Mouse (Mus musculus) stomach, postnatal 0 days (tissue): ENCODE results near the gene Oaz2. TPM values are rescaled to one million over a fixed set of nuclear protein-coding genes. Genes with fewer than 3 reads are reported as not detected.

ENCODE experiments used
- ATAC-seq: fragments of 200-750 bp; cut with Nextera tagmentation; 2 replicates; pipeline ENCODE4 v1.8.0; 2017; ENCODE audit not compliant: low FRiP score, low TSS enrichment
- DNase-seq: peaks from one replicate; pipeline ENCODE4 v3.0.0-alpha.2; 2016; ENCODE audit warnings: low spot score
- H3K27ac ChIP-seq: fragments of 300-500 bp; sonication (generic); replicated peaks from 2 replicates; pipeline ENCODE4 v1.5.1; 2014; ENCODE audit warnings: mild to moderate bottlenecking, control low read depth
- H3K27me3 ChIP-seq: fragments of 300-500 bp; sonication (generic); 2 replicates; pipeline ENCODE4 v1.6.1; 2014; ENCODE audit warnings: low read length; ENCODE audit not compliant: control insufficient read depth, insufficient read depth
- H3K36me3 ChIP-seq: fragments of 300-500 bp; sonication (generic); 2 replicates; pipeline ENCODE4 v1.6.1; 2014; ENCODE audit warnings: low read length, mixed read lengths; ENCODE audit not compliant: control insufficient read depth, insufficient read depth
- H3K4me1 ChIP-seq: fragments of 300-500 bp; sonication (generic); replicated peaks from 2 replicates; pipeline ENCODE4 v1.6.1; 2014; ENCODE audit warnings: antibody characterized with exemption; ENCODE audit not compliant: control insufficient read depth, insufficient read depth
- H3K4me2 ChIP-seq: fragments of 300-500 bp; sonication (generic); replicated peaks from 2 replicates; pipeline ENCODE4 v1.6.1; 2014; ENCODE audit warnings: low read depth, mild to moderate bottlenecking, control low read depth, moderate library complexity
- H3K4me3 ChIP-seq: fragments of 300-500 bp; sonication (generic); 2 replicates; pipeline ENCODE4 v1.5.1; 2014; ENCODE audit warnings: low read depth, low read length, control low read depth
- H3K9ac ChIP-seq: fragments of 300-500 bp; sonication (generic); 2 replicates; pipeline ENCODE4 v1.6.1; 2014; ENCODE audit warnings: mild to moderate bottlenecking, low read length, control low read depth, mixed read lengths
- H3K9me3 ChIP-seq: fragments of 300-500 bp; sonication (generic); 2 replicates; pipeline ENCODE4 v1.6.1; 2016; ENCODE audit warnings: low read length; ENCODE audit not compliant: control insufficient read depth
- CTCF ChIP-seq: IDR thresholded peaks from 2 replicates; pipeline ENCODE4 v1.5.1; 2016; ENCODE audit warnings: antibody characterized with exemption, low read depth, mild to moderate bottlenecking, moderate library complexity
- EP300 ChIP-seq: optimal IDR thresholded peaks from 2 replicates; pipeline ENCODE3; 2016; ENCODE audit warnings: antibody characterized with exemption
- WGBS: fragments of 180-500 bp; shearing (Covaris S2); extraction: QIAGEN DNeasy Blood & Tissue Kit; methylation state at CpG from one replicate; pipeline ENCODE4 v1.1.7; 2014; 5-methylcytosine and 5-hydroxymethylcytosine counted together
- polyA plus RNA-seq: library from polyadenylated mRNA; unstranded; fragments of >200 nt; fragmentation: Nextera tagmentation; extraction: Ambion mirVana; gene quantifications from 2 replicates; pipeline ENCODE4 v1.2.1, GENCODE M21; 2015

Gene Oaz2
- polyA plus RNA-seq, 1 experiment from 2014 or later = 138 TPM

- Histone ChIP-seq H3K27me3 (no peaks in the 10 kb centered on the region), H3K9me3 (no peaks in the 10 kb centered on the region), H3K9ac (no peak overlapping the region), H3K27ac (no peak overlapping the region), H3K36me3 (no peaks in the 10 kb centered on the region), H3K4me1 (no peaks in the 10 kb centered on the region; the same call in 1 of the 2 replicates), H3K4me2 (no peak overlapping the region), H3K4me3 (no peak overlapping the region)
- WGBS = 87% methylated on average over 5 of the region's 5 CpGs
- DNase-seq (no peak), ATAC-seq (no peak)
- TF ChIP-seq CTCF = no peak
- TF ChIP-seq EP300 = no peak
Measured at GRCm38 (mm10) chr9:65718195-65718594, 50.4 kb downstream of the Oaz2 start.

GRCm38 (mm10) chr9:65721161-65721566, 53.4 kb downstream of the Oaz2 start:
- Histone ChIP-seq H3K4me3 (no peak overlapping the region), H3K4me2 (0 out of 2 replicates have a peak overlapping the region, but pooled peaks have one; percentile 8), H3K9ac (no peak overlapping the region), H3K4me1 (no peaks in the 10 kb centered on the region; the same call in 1 of the 2 replicates), H3K36me3 (no peaks in the 10 kb centered on the region), H3K9me3 (no peaks in the 10 kb centered on the region), H3K27me3 (no peaks in the 10 kb centered on the region), H3K27ac (peak overlapping the region; percentile 40; the same call in 1 of the 2 replicates)
- no peak for ATAC-seq
- 34% methylated on average over 10 of the region's 10 CpGs for WGBS
- DNase-seq = no peak
- TF ChIP-seq CTCF = no peak
- no peak for TF ChIP-seq EP300

- peak overlapping the region; percentile 61 for H3K27ac ChIP-seq
- WGBS = 45% methylated on average over 8 of the region's 8 CpGs
- TF ChIP-seq CTCF (no peak), EP300 (no peak)
Measured at GRCm38 (mm10) chr9:65724471-65725290, 56.9 kb downstream of the Oaz2 start.

DNA sequence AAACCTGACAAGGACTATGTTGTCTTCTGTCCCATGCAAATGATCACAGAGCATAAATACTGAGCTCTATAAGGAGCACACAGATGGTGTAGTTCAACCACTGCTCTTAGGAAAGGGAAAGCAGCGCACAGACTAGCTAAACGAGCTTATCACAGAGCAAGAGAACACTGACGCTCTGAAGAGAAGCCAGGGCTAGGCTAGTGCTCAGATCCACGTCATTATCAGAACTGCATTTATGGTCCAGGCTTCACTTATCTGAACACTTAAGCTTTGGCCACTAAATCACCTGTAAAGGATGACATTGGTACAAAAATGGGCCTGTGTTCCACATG, 57.5 kb downstream of the Oaz2 start:
- peak overlapping the region; percentile 61 for H3K27ac ChIP-seq
- no peaks in the 10 kb centered on the region for H3K36me3 ChIP-seq
- TF ChIP-seq EP300 (no peak), CTCF (no peak)
- WGBS = 33% methylated on average over 4 of the region's 4 CpGs
- ATAC-seq (no peak), DNase-seq (no peak)
- no peaks in the 10 kb centered on the region; the same call in 1 of the 2 replicates for H3K4me1 ChIP-seq
- H3K4me3 ChIP-seq = no peak overlapping the region
- H3K9ac ChIP-seq = no peak overlapping the region
- H3K9me3 ChIP-seq = no peaks in the 10 kb centered on the region
- H3K4me2 ChIP-seq = no peak overlapping the region
- no peaks in the 10 kb centered on the region for H3K27me3 ChIP-seq

More at GRCm38 (mm10) chr9:65724471-65725290, 56.9 kb downstream of the Oaz2 start:
- Histone ChIP-seq H3K36me3 (no peaks in the 10 kb centered on the region), H3K4me1 (no peaks in the 10 kb centered on the region; the same call in 1 of the 2 replicates), H3K4me2 (no peak overlapping the region), H3K4me3 (no peak overlapping the region), H3K9me3 (no peaks in the 10 kb centered on the region), H3K27me3 (no peaks in the 10 kb centered on the region), H3K9ac (no peak overlapping the region)
- DNase-seq (no peak), ATAC-seq (no peak)

DNA sequence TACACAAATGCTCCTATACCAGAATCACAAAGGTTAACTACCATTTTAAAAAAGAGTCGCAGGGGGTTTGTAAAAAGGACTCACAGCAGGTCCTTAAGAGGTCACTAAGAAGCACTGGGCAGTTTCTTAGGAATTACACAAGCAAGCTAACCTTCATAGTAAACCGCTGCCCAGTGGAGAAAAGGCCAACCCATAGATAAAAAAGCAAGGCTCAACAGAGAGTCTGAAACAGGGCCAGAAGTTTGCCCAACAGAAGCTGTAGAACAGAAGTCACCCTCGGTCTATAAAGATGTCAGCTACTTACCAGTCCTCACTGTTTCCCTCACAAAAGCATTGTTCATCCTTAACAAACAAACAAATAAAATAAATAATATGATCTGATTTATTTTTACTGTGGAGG, 58.6 kb downstream of the Oaz2 start:
- Histone ChIP-seq H3K36me3 (no peaks in the 10 kb centered on the region), H3K4me3 (no peak overlapping the region), H3K4me2 (no peak overlapping the region), H3K9ac (no peak overlapping the region), H3K4me1 (no peaks in the 10 kb centered on the region; the same call in 1 of the 2 replicates), H3K27me3 (no peaks in the 10 kb centered on the region), H3K9me3 (no peaks in the 10 kb centered on the region), H3K27ac (no peak overlapping the region)
- ATAC-seq (no peak), DNase-seq (no peak)
- WGBS = 81% methylated on average over 3 of the region's 3 CpGs
- no peak for TF ChIP-seq EP300
- no peak for TF ChIP-seq CTCF

DNA sequence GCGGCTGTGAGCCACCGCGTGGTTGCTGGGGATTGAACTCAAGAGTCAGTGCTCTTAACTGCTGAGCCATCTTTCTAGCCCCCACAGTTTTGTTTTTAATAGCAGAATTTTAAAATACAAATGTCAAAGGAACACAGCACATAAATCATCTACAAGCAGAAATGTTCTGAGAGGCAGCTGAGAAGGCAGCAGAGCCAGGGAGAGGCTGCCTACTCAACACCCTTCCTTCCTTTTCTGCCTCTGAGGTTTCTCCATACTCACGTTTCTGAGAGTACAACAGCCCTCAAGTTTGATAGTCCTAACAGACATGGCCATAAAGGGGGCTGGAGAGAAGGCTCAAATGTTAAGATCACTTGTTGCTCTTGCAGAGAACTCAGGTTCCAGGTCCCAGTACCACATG, 59.7 kb downstream of the Oaz2 start:
- Histone ChIP-seq H3K9ac (no peak overlapping the region), H3K36me3 (no peaks in the 10 kb centered on the region), H3K9me3 (no peaks in the 10 kb centered on the region), H3K4me3 (no peak overlapping the region), H3K4me2 (no peak overlapping the region), H3K27me3 (no peaks in the 10 kb centered on the region), H3K4me1 (no peaks in the 10 kb centered on the region), H3K27ac (no peak overlapping the region)
- no peak for ATAC-seq
- no peak for TF ChIP-seq EP300
- no peak for TF ChIP-seq CTCF
- WGBS = 78% methylated on average over 4 of the region's 4 CpGs
- DNase-seq = no peak
